Mouse (Mus musculus): ENCODE measurements around the gene Ccdc40. TPM values are rescaled to one million over a fixed set of nuclear protein-coding genes. Genes with fewer than 3 reads are reported as not detected.
"Not testable (repeated sequence)": the region's sequence is repeated elsewhere in the genome, so short reads cannot be mapped to it uniquely, and the experiment has no call there.

Ccdc40 gene
- polyA plus RNA-seq, 1 experiment from 2014 or later: 11.6 TPM

DNA sequence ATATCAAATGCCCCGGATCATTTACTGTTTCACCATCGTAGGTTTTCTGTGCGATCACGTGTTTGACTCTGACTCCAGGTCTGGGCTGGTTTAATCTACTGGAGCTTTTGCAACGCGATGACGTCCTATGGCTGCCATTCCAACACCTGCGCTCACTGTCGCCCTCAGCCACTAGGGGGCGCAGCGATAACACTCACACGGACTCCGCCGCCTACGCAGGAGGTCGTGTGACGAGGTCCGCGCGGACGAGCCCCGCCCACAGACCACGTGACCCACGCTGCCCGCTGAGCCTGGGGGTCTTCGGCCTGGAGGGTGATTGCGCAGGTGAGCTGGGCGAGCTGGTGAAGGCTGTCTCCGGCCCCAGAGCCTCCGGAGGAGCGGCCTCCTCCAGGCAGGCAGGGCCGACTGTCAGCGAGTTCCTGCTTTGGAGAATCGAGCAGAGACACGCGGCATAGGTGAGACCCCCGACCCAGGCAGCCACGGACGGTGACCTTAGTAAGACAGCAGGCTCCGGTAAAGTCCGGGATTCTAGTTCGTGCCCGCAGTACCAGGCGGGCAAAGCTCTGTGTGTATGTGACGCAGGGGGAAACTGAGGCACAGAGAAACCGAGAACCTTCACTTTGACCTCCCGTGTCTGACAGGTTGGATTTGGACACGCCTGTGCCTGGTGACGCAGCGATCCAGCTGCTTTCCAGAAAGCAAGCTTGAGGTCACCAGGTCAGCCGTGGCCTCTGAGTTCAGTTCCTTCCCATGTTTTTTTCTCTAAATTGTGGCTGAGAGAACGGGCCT, 39.6 kb downstream of the Ccdc40 start, which contains the start of gene Gaa:
TSS of gene Gaa (plus strand) at position 120 of the 789 bp plus-strand sequence.
- peaks cover 4% of the 10 kb centered on the region for H3K36me3 ChIP-seq
- H3K27me3 ChIP-seq: no peaks in the 10 kb centered on the region
- 0 out of 2 replicates have a peak within 1 kb of the TSS, but pooled peaks have one; percentile 50 for H3K27ac ChIP-seq
- 2% methylated on average over 52 of the region's 52 CpGs for WGBS
- H3K4me3 ChIP-seq: peak within 1 kb of the TSS; percentile 70
- H3K9ac ChIP-seq: peak within 1 kb of the TSS; percentile 66
- H3K4me2 ChIP-seq (replicated peaks): peak within 1 kb of the TSS; percentile 94
- H3K9me3 ChIP-seq: no peaks in the 10 kb centered on the region
- peaks cover 19% of the 10 kb centered on the region for H3K4me1 ChIP-seq
- peak; percentile 53 for ATAC-seq (ENCODE audit: insufficient number of reproducible peaks, insufficient read depth, low FRiP score, low TSS enrichment)

DNA sequence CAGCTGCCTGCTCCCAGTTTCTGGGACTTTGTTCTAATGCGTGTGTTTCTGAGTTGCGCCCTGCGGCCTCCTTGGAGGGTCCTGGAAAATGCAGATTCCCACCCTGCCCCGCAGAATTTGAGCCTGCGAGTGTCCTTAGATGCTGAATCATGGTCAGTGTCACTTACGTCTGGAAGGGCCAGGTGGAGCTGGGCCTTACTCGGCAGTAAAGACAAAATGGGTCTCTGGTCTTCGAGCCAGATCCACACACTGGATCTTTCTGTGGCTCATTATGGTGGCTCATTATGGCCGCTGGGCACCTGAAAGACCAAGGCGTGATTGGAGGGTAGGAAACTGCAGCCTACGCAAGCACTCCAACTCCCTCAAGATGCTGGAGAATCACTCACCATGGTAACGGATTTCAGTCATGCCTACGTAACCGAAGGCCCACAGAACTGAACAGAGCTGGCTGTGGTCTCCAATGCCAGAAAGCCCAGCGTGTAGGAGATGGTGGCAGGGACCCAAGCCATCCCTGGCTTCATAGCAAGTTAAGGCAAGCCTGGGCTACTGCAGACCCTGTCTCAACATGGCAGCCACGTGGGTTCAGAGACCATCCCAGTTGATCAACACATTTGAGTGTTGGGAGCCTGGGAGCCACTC, 40.3 kb downstream of the Ccdc40 start:
- H3K9me3 ChIP-seq: no peaks in the 10 kb centered on the region
- H3K27me3 ChIP-seq: no peaks in the 10 kb centered on the region
- peak overlapping the region; percentile 94 for H3K4me2 ChIP-seq (replicated peaks)
- H3K4me3 ChIP-seq: peak overlapping the region; percentile 70
- H3K9ac ChIP-seq: peak overlapping the region; percentile 66
- H3K36me3 ChIP-seq: peaks cover 11% of the 10 kb centered on the region
- no peak overlapping the region for H3K27ac ChIP-seq
- 81% methylated on average over 16 of the region's 16 CpGs for WGBS
- no peak for ATAC-seq (ENCODE audit: insufficient number of reproducible peaks, insufficient read depth, low FRiP score, low TSS enrichment)
- peaks cover 19% of the 10 kb centered on the region for H3K4me1 ChIP-seq

DNA sequence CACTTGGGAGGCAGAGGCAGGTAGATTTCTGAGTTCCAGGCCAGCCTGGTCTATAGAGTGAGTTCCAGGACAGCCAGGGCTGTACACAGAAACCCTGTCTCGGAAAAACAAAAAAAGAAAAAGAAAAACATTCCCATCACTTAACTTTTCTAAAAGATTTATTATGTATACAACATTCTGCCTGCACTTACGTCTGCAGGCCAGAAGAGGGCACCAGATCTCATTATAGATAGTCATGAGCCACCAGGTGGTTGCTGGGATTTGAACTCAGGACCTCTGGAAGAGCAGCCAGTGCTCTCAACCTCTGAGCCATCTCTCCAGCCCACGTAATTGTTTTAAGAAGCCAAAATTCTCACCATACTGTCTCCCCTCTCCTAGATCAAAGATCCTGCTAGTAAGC, 44.1 kb downstream of the Ccdc40 start:
- not testable (repeated sequence) for H3K9me3 ChIP-seq; ATAC-seq (ENCODE audit: insufficient number of reproducible peaks, insufficient read depth, low FRiP score, low TSS enrichment); H3K4me2 ChIP-seq (replicated peaks); H3K9ac ChIP-seq; H3K27me3 ChIP-seq; H3K27ac ChIP-seq; H3K4me3 ChIP-seq
- Histone ChIP-seq H3K36me3 (peaks cover 36% of the 10 kb centered on the region), H3K4me1 (peaks cover 13% of the 10 kb centered on the region)
- WGBS: 68% methylated on average over 3 of the region's 3 CpGs

DNA sequence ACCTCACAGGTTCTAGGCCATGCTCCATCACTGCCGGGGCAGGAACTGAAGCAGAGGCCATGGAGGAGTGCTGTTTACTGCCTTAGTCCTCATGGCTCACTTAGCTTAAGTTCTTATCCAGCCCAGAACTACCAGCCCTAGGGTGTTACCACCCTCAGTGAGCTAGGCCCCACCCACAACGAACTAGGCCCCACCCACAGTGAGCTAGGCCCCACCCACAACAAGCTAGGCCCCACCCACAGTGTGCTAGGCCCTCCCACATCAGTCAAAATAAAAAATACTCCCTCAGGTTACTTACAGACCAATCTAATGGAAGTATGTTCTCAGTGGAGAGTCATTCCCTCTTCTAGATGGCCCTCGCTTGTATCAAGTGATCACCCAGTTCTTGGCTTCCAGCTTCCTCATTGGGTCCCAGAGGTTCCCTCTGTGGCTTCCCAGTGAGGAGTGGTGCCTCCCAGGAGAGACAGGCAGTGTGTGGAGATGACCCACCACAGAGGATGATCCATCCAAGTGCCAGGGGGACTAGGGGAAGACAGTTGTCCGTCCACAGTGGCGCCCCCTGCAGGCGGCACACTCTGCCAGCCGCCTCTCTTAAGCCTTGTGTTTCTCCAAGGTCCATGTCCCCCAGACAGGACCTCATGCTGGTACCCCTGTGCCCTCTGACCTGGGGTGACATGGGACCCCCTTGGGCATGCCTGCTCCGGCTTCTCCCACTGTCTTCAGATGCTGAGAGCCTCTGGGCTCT, 45.0 kb downstream of the Ccdc40 start:
- no peaks in the 10 kb centered on the region for H3K27me3 ChIP-seq
- H3K9ac ChIP-seq: no peak overlapping the region
- H3K9me3 ChIP-seq: no peaks in the 10 kb centered on the region
- peaks cover 9% of the 10 kb centered on the region for H3K4me1 ChIP-seq
- H3K36me3 ChIP-seq: peaks cover 36% of the 10 kb centered on the region
- no peak overlapping the region for H3K27ac ChIP-seq
- no peak for ATAC-seq (ENCODE audit: insufficient number of reproducible peaks, insufficient read depth, low FRiP score, low TSS enrichment)
- 81% methylated on average over 8 of the region's 8 CpGs for WGBS
- no peak overlapping the region for H3K4me3 ChIP-seq
- no peak overlapping the region for H3K4me2 ChIP-seq (replicated peaks)

DNA sequence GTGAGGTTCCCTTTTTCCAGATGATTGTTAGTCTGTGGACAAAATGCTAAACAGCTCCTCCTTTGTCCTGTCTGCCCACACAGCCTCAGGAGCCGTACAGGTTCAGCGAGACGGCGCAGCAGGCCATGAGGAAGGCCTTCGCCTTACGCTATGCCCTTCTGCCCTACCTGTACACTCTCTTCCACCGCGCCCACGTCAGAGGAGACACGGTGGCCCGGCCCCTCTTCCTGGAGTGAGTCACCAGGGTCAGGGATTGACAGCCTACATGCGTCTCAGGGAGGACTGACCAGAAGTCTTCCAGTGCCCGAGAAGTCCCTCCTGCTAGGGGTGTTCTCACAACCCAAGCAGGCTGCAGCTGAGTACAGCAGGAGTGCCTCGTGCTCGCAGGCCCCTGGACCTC, 52.7 kb downstream of the Ccdc40 start:
- H3K4me3 ChIP-seq: no peak overlapping the region
- H3K4me2 ChIP-seq (replicated peaks): no peak overlapping the region
- H3K9ac ChIP-seq: no peak overlapping the region
- no peaks in the 10 kb centered on the region for H3K4me1 ChIP-seq
- no peak overlapping the region for H3K27ac ChIP-seq
- H3K9me3 ChIP-seq: no peaks in the 10 kb centered on the region
- H3K36me3 ChIP-seq: peaks cover 47% of the 10 kb centered on the region
- no peaks in the 10 kb centered on the region for H3K27me3 ChIP-seq
- no peak for ATAC-seq (ENCODE audit: insufficient number of reproducible peaks, insufficient read depth, low FRiP score, low TSS enrichment)
- 82% methylated on average over 15 of the region's 15 CpGs for WGBS

DNA sequence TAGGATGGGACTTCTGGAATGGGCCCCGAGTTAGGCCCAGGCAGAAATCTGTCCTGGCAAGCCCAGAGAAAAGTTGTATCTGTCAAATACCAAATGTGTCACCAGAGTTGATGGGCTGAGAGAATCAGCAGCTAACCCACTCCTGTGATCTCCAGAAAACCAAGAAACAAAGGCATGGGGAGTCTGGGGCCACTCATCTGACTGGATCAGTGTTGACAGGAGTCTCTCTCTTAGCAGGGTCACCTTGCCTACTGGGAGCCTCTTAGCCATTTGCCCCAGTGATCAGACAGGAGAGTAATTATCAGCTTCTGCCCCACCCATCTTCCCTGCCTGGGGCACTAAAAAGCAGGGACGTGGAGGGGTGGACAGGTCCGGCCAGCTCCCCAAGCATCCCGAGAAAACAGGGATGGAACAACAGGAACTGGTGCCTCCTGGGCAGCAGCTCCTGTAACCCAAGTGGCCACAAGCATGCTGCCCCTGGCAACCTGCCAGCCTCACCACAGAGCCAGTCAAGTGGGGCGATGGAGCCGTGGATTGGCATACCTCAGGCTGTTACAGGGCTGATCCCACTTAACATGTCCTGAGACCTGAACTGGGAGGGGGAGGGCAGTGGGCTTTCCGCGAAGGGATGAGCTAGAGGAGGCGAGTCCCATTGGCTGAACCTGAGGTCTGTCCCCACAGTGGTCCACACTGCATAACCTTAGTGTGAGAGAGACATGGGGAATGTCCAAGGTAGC, 57.6 kb downstream of the Ccdc40 start:
- ATAC-seq (ENCODE audit: insufficient number of reproducible peaks, insufficient read depth, low FRiP score, low TSS enrichment): peak; percentile 37; the same call in 1 of the 2 replicates
- Histone ChIP-seq H3K9me3 (no peaks in the 10 kb centered on the region), H3K9ac (no peak overlapping the region), H3K4me1 (no peaks in the 10 kb centered on the region), H3K27me3 (no peaks in the 10 kb centered on the region), H3K4me2 (replicated peaks) (no peak overlapping the region), H3K4me3 (no peak overlapping the region), H3K36me3 (peaks cover 74% of the 10 kb centered on the region), H3K27ac (no peak overlapping the region)
- 61% methylated on average over 9 of the region's 9 CpGs for WGBS

DNA sequence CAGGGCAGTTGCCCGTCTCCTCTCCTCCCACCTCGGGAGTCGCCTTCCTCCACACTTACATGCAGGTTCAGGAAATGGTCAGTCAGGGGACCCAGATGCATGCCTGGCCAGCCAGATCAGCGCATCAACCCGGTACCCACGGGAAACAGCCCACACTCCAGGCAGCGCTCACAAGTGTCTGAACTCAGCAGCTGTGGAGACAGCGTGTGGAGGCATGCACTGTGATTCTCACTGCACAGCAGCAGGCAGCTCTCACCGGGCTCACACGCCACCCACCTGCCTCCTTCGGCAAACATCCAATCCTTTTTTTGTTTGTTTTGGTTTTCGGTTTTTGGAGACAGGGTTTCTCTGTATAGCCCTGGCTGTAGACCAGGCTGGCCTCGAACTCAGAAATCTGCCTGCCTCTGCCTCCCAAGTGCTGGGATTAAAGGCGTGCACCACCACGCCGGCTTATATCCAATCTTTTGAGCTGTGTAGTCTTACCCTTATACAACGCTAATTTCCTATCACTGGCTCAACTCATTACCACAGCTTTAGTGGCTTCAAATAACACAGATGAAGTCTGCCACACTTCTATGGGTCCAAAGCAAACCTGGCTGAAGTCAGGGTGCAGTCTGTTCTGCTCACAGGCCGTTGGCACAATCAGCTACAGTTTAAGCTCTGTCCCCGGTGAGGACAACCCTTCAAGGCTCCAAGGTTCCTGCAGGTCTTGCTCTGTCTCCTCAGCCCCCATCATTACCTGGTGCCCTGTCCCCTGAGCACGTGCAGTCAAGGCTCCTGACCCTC, 59.0 kb downstream of the Ccdc40 start:
- H3K36me3 ChIP-seq: peaks cover 78% of the 10 kb centered on the region
- H3K27ac ChIP-seq: no peak overlapping the region
- H3K4me1 ChIP-seq: no peaks in the 10 kb centered on the region
- H3K4me3 ChIP-seq: no peak overlapping the region
- H3K4me2 ChIP-seq (replicated peaks): no peak overlapping the region
- H3K9me3 ChIP-seq: no peaks in the 10 kb centered on the region
- no peak for ATAC-seq (ENCODE audit: insufficient number of reproducible peaks, insufficient read depth, low FRiP score, low TSS enrichment)
- WGBS: 87% methylated on average over 20 of the region's 20 CpGs
- no peak overlapping the region for H3K9ac ChIP-seq
- H3K27me3 ChIP-seq: no peaks in the 10 kb centered on the region

DNA sequence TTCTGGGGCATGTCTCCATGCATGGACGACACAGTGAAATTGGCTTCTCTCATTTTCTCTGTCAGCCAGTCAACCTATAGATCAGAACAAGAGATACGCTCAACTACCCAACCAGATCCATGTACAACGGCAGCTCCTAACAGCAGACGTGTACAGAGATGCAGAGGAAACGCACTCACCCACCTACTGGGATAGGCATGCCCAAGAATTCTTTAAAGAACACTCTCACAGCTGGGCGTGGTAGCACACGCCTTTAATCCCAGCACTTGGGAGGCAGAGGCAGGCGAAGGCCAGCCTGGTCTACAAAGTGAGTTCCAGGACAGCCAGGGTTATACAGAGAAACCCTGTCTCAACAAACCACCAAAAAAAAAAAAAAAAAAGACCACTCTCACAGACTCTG, 64.5 kb downstream of the Ccdc40 start:
- H3K9me3 ChIP-seq; ATAC-seq (ENCODE audit: insufficient number of reproducible peaks, insufficient read depth, low FRiP score, low TSS enrichment); H3K4me2 ChIP-seq (replicated peaks); H3K4me1 ChIP-seq; H3K27ac ChIP-seq; H3K4me3 ChIP-seq; H3K27me3 ChIP-seq; H3K9ac ChIP-seq: not testable (repeated sequence)
- WGBS: 95% methylated on average over 8 of the region's 8 CpGs
- peaks cover 96% of the 10 kb centered on the region for H3K36me3 ChIP-seq

DNA sequence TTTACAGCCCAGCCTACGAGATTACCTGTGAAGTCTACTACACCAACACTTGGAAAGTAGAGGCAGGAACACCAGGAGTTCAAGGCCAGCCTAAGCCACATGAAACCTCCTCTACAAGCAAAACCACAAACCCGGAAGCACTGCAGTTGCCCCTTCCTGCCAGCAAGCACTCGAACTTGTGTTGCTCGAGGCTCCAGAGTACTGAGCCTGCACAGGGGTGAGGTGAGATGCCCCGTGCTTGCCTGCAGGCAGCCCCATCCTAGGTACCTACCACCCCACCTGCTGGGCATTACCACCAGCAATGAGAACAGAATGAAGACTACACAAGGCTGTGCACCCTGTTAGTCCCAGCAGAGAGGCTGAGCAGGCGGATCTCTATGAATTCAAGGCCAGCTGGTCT, 69.6 kb downstream of the Ccdc40 start:
- 91% methylated on average over 6 of the region's 6 CpGs for WGBS
- H3K9ac ChIP-seq: no peak overlapping the region
- H3K4me1 ChIP-seq: peaks cover 16% of the 10 kb centered on the region
- ATAC-seq (ENCODE audit: insufficient number of reproducible peaks, insufficient read depth, low FRiP score, low TSS enrichment): no peak
- peak overlapping the region; percentile 81 for H3K4me2 ChIP-seq (replicated peaks)
- H3K27me3 ChIP-seq: no peaks in the 10 kb centered on the region
- no peak overlapping the region for H3K27ac ChIP-seq
- peaks cover 54% of the 10 kb centered on the region for H3K36me3 ChIP-seq
- H3K9me3 ChIP-seq: no peaks in the 10 kb centered on the region
- 0 out of 2 replicates have a peak overlapping the region, but pooled peaks have one; percentile 99 for H3K4me3 ChIP-seq

DNA sequence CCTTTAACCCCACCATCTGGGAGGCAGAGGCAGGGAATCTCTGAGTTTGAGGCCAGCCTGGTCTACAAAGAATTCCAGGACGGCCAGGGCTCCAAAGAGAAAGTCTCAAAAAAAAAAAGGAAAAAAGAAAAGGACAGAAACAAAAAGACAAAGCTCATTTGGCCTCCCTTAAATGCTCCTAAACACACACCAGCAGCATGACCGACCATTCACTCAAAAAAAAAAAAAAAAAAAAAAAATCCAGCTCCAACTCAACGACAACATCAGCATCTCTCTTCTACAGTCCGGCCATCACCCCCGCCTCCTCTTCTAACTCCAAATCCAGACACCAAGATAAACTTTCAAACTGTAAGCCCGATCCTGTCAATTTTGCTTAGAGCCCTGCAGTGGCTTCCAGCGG, 70.5 kb downstream of the Ccdc40 start:
- H3K4me3 ChIP-seq: peak overlapping the region; percentile 99
- WGBS: 12% methylated on average over 7 of the region's 7 CpGs
- peak overlapping the region; percentile 96 for H3K9ac ChIP-seq
- H3K36me3 ChIP-seq: peaks cover 44% of the 10 kb centered on the region
- peaks cover 16% of the 10 kb centered on the region for H3K4me1 ChIP-seq
- H3K27ac ChIP-seq: peak overlapping the region; percentile 93; the same call in 1 of the 2 replicates
- no peak for ATAC-seq (ENCODE audit: insufficient number of reproducible peaks, insufficient read depth, low FRiP score, low TSS enrichment)
- H3K27me3 ChIP-seq: no peaks in the 10 kb centered on the region
- no peaks in the 10 kb centered on the region for H3K9me3 ChIP-seq
- H3K4me2 ChIP-seq (replicated peaks): peak overlapping the region; percentile 81

Data from embryonic facial prominence, embryonic 12.5 days (tissue).